Mouse (Mus musculus): ENCODE data around the gene D630039A03Rik. TPM values are rescaled to one million over a fixed set of nuclear protein-coding genes. Genes with fewer than 3 reads are reported as not detected.
A peak's percentile ranks its signal among the peaks of the same experiment; 100 is the strongest.

Gene D630039A03Rik
- total RNA-seq (2015), result 0.27 TPM in 1 of 2 replicates, not detected in the other
- not detected in 2 replicates for total RNA-seq (2017)

- no peak for ATAC-seq (ENCODE audit: poor library complexity, severe bottlenecking)
Observed at GRCm38 (mm10) chr4:57916201-57916661, at the start of gene D630039A03Rik. D630039A03Rik (minus strand) TSS chr4:57916297.

- ATAC-seq (ENCODE audit: poor library complexity, severe bottlenecking), result no peak
Observed at GRCm38 (mm10) chr4:57965516-57965915, 49.4 kb upstream of the D630039A03Rik start.

GRCm38 (mm10) chr4:57964143-57964542 is 48.0 kb upstream of the D630039A03Rik start:
- ATAC-seq (ENCODE audit: poor library complexity, severe bottlenecking), result no peak

GRCm38 (mm10) chr4:57959056-57959455 is 43.0 kb upstream of the D630039A03Rik start:
- no peak for ATAC-seq (ENCODE audit: poor library complexity, severe bottlenecking)

- peak; percentile 15 for ATAC-seq (ENCODE audit: poor library complexity, severe bottlenecking)
Observed at GRCm38 (mm10) chr4:57958098-57958497, 42.0 kb upstream of the D630039A03Rik start.

GRCm38 (mm10) chr4:57957200-57958085 is 41.3 kb upstream of the D630039A03Rik start:
- no peak for ATAC-seq (ENCODE audit: poor library complexity, severe bottlenecking)

- ATAC-seq (ENCODE audit: poor library complexity, severe bottlenecking), result peak; percentile 70
Observed at GRCm38 (mm10) chr4:57956029-57956960, 40.2 kb upstream of the D630039A03Rik start, which contains the start of gene Txn1. Txn1 (minus strand) TSS chr4:57956411.

GRCm38 (mm10) chr4:57955544-57955958 is 39.5 kb upstream of the D630039A03Rik start:
- peak; percentile 26; the same call in 1 of the 2 replicates for ATAC-seq (ENCODE audit: poor library complexity, severe bottlenecking)

- no peak for ATAC-seq (ENCODE audit: poor library complexity, severe bottlenecking)
Observed at GRCm38 (mm10) chr4:57954991-57955390, 38.9 kb upstream of the D630039A03Rik start.

GRCm38 (mm10) chr4:57954580-57954979 is 38.5 kb upstream of the D630039A03Rik start:
- ATAC-seq (ENCODE audit: poor library complexity, severe bottlenecking), result no peak

GRCm38 (mm10) chr4:57953796-57954195 is 37.7 kb upstream of the D630039A03Rik start:
- no peak for ATAC-seq (ENCODE audit: poor library complexity, severe bottlenecking)

GRCm38 (mm10) chr4:57952891-57953290 is 36.8 kb upstream of the D630039A03Rik start:
- no peak for ATAC-seq (ENCODE audit: poor library complexity, severe bottlenecking)

GRCm38 (mm10) chr4:57952416-57952815 is 36.3 kb upstream of the D630039A03Rik start:
- ATAC-seq (ENCODE audit: poor library complexity, severe bottlenecking), result no peak

- no peak for ATAC-seq (ENCODE audit: poor library complexity, severe bottlenecking)
Observed at GRCm38 (mm10) chr4:57949866-57950265, 33.8 kb upstream of the D630039A03Rik start.

- ATAC-seq (ENCODE audit: poor library complexity, severe bottlenecking), result no peak
Observed at GRCm38 (mm10) chr4:57947476-57947875, 31.4 kb upstream of the D630039A03Rik start.

- ATAC-seq (ENCODE audit: poor library complexity, severe bottlenecking), result no peak
Observed at GRCm38 (mm10) chr4:57947036-57947435, 30.9 kb upstream of the D630039A03Rik start.

- ATAC-seq (ENCODE audit: poor library complexity, severe bottlenecking), result no peak
Observed at GRCm38 (mm10) chr4:57942892-57943291, 26.8 kb upstream of the D630039A03Rik start.

GRCm38 (mm10) chr4:57940631-57941030 is 24.5 kb upstream of the D630039A03Rik start:
- ATAC-seq (ENCODE audit: poor library complexity, severe bottlenecking), result no peak

GRCm38 (mm10) chr4:57937292-57937691 is 21.2 kb upstream of the D630039A03Rik start:
- ATAC-seq (ENCODE audit: poor library complexity, severe bottlenecking), result no peak

GRCm38 (mm10) chr4:57934181-57934580 is 18.1 kb upstream of the D630039A03Rik start:
- ATAC-seq (ENCODE audit: poor library complexity, severe bottlenecking), result no peak
